Mouse (Mus musculus) forebrain, embryonic 12.5 days (tissue): ENCODE measurements at regions not wholly inside any gene's neighbourhood (a gene's known extent, or its start where the extent isn't known, plus 50 kb on each side); places are given as distances from the start of the nearest gene placed in this dataset.

Source experiments
- ATAC-seq: fragments of 200-750 bp; cut with Nextera tagmentation; 2 replicates; pipeline ENCODE4 v1.8.0; 2017; ENCODE audit warnings: moderate TSS enrichment; ENCODE audit not compliant: low FRiP score
- H3K27ac ChIP-seq: fragments of 300-500 bp; sonication (generic); 2 replicates; pipeline ENCODE4 v1.5.1; 2016; ENCODE audit warnings: mild to moderate bottlenecking
- H3K27me3 ChIP-seq: fragments of 300-500 bp; sonication (generic); 2 replicates; pipeline ENCODE4 v1.6.1; 2016; ENCODE audit warnings: mild to moderate bottlenecking
- H3K36me3 ChIP-seq: fragments of 300-500 bp; sonication (generic); replicated peaks from 2 replicates; pipeline ENCODE4 v1.6.1; 2016; ENCODE audit warnings: mild to moderate bottlenecking
- H3K4me1 ChIP-seq: fragments of 300-500 bp; sonication (generic); 2 replicates; pipeline ENCODE4 v1.6.1; 2016
- H3K4me2 ChIP-seq: fragments of 300-500 bp; sonication (generic); 2 replicates; pipeline ENCODE4 v1.6.1; 2016; ENCODE audit warnings: mild to moderate bottlenecking, moderate library complexity
- H3K4me3 ChIP-seq: fragments of 300-500 bp; sonication (generic); replicated peaks from 2 replicates; pipeline ENCODE4 v1.5.1; 2016; ENCODE audit warnings: mild to moderate bottlenecking
- H3K9ac ChIP-seq: fragments of 300-500 bp; sonication (generic); 2 replicates; pipeline ENCODE4 v1.6.1; 2016; ENCODE audit warnings: mild to moderate bottlenecking
- H3K9me3 ChIP-seq: fragments of 300-500 bp; sonication (generic); 2 replicates; pipeline ENCODE4 v1.6.1; 2016
- WGBS: fragments of 180-500 bp; shearing (Covaris S2); methylation state at CpG from one replicate; pipeline ENCODE4 v1.1.7; 2016; 5-methylcytosine and 5-hydroxymethylcytosine counted together

- Histone ChIP-seq H3K27ac (no peak overlapping the region), H3K4me1 (no peaks in the 10 kb centered on the region), H3K9ac (no peak overlapping the region), H3K4me3 (no peak overlapping the region), H3K9me3 (no peaks in the 10 kb centered on the region), H3K4me2 (no peak overlapping the region), H3K27me3 (no peaks in the 10 kb centered on the region), H3K36me3 (no peaks in the 10 kb centered on the region)
- ATAC-seq, result no peak
Measured at GRCm38 (mm10) chr17:61520087-61520486, 1361.0 kb downstream of the Efna5 start.

DNA sequence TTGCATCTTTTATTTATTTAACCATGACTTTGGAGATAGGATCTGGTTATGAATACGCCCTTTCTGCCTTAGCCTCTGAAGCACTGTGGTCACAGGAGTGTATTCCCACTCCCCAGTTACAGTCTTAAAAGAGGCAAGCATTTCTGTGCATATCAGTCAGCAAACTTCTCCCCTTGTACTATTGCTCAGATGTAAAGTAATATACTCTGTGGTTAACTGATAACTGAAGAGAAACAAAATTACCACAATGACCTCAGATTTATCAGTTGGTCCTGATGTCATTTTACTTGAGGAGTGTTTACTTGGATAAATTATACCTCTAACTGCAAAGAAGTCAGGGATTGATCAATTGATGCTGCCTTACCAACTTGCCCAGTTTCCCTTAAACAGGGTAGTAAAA, 1366.1 kb downstream of the Efna5 start:
- Histone ChIP-seq H3K27ac (no peak overlapping the region), H3K4me2 (no peak overlapping the region), H3K4me3 (no peak overlapping the region), H3K9ac (no peak overlapping the region), H3K27me3 (no peaks in the 10 kb centered on the region), H3K36me3 (no peaks in the 10 kb centered on the region), H3K9me3 (no peaks in the 10 kb centered on the region), H3K4me1 (no peaks in the 10 kb centered on the region)
- 88% methylated on average over 1 of the region's 1 CpGs for WGBS
- ATAC-seq, result no peak

- Histone ChIP-seq H3K4me1 (no peaks in the 10 kb centered on the region), H3K4me3 (no peak overlapping the region), H3K9me3 (no peaks in the 10 kb centered on the region), H3K27me3 (no peaks in the 10 kb centered on the region), H3K36me3 (no peaks in the 10 kb centered on the region), H3K9ac (no peak overlapping the region), H3K4me2 (no peak overlapping the region), H3K27ac (no peak overlapping the region)
- ATAC-seq, result peak; percentile 88
- WGBS, result 57% methylated on average over 4 of the region's 4 CpGs
Measured at GRCm38 (mm10) chr17:61513433-61513832, 1367.7 kb downstream of the Efna5 start.

- Histone ChIP-seq H3K4me2 (no peak overlapping the region), H3K36me3 (no peaks in the 10 kb centered on the region), H3K4me1 (no peaks in the 10 kb centered on the region), H3K27me3 (no peaks in the 10 kb centered on the region), H3K9ac (no peak overlapping the region), H3K9me3 (no peaks in the 10 kb centered on the region), H3K4me3 (no peak overlapping the region), H3K27ac (no peak overlapping the region)
- 82% methylated on average over 3 of the region's 3 CpGs for WGBS
- ATAC-seq, result no peak
Measured at GRCm38 (mm10) chr17:61495261-61495660, 1385.9 kb downstream of the Efna5 start.

DNA sequence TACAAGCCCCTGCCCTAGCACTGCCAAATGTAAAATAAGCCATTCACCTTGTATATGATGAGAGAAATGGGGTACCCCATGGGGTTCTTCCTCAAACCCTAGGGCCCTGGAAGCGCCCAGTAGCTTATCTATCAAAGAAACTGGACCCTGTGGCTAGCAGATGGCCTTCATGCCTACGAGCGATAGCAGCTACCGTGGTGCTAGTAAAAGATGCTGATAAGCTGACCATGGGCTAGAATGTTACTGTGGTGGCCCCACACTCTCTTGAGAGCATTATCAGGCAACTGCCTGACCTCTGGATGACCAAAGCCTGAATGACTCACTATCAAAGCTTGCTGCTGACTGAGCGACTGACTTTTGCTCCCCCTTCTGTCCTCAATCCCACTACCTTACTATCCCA, 1403.7 kb downstream of the Efna5 start:
- Histone ChIP-seq H3K36me3 (no peaks in the 10 kb centered on the region), H3K27me3 (no peaks in the 10 kb centered on the region), H3K9ac (no peak overlapping the region), H3K27ac (no peak overlapping the region), H3K4me2 (no peak overlapping the region), H3K9me3 (peaks cover 24% of the 10 kb centered on the region), H3K4me1 (no peaks in the 10 kb centered on the region), H3K4me3 (no peak overlapping the region)
- no peak for ATAC-seq
- WGBS, result 95% methylated on average over 5 of the region's 5 CpGs

DNA sequence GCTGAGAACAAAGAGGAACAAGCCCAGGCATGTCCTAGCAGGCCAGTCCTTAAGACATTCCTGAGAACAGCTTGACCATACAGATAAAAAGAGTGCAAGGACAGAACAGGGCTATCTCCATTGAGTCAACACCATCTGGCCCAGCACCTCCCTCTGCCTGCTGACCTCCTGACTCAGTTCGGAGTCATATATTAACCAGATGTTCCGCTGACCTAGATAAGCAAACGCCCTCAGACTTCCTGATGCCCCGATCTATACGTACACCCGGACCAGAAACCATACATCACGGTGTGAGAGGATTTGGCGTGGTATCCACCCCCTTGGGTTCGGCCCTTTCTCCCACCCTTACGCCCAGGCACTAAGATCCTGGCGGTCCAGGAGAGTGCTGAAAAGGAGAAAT, 1406.7 kb downstream of the Efna5 start:
- Histone ChIP-seq H3K36me3 (no peaks in the 10 kb centered on the region), H3K4me1 (no peaks in the 10 kb centered on the region), H3K9me3 (no peaks in the 10 kb centered on the region), H3K27me3 (no peaks in the 10 kb centered on the region), H3K4me3 (no peak overlapping the region), H3K27ac (no peak overlapping the region), H3K4me2 (no peak overlapping the region), H3K9ac (no peak overlapping the region)
- no peak for ATAC-seq
- WGBS, result 93% methylated on average over 11 of the region's 11 CpGs

- H3K9me3 ChIP-seq, result no peaks in the 10 kb centered on the region
- H3K9ac ChIP-seq, result no peak overlapping the region
- H3K27ac ChIP-seq, result no peak overlapping the region
- H3K4me3 ChIP-seq, result no peak overlapping the region
- no peak overlapping the region for H3K4me2 ChIP-seq
- no peaks in the 10 kb centered on the region for H3K27me3 ChIP-seq
- H3K4me1 ChIP-seq, result no peaks in the 10 kb centered on the region
- ATAC-seq, result no peak
- H3K36me3 ChIP-seq, result no peaks in the 10 kb centered on the region
- WGBS, result 80% methylated on average over 2 of the region's 2 CpGs
Measured at GRCm38 (mm10) chr17:61452943-61453342, 1428.2 kb downstream of the Efna5 start.

- ATAC-seq, result no peak
- Histone ChIP-seq H3K4me3 (no peak overlapping the region), H3K4me1 (no peaks in the 10 kb centered on the region), H3K9me3 (no peaks in the 10 kb centered on the region), H3K27me3 (no peaks in the 10 kb centered on the region), H3K4me2 (no peak overlapping the region), H3K36me3 (no peaks in the 10 kb centered on the region), H3K27ac (no peak overlapping the region), H3K9ac (no peak overlapping the region)
- WGBS, result 85% methylated on average over 8 of the region's 8 CpGs
Measured at GRCm38 (mm10) chr17:61426846-61427245, 1454.3 kb downstream of the Efna5 start.
